Mouse (Mus musculus) cerebellum, adult 2 months (tissue): ENCODE results near the gene Txndc16. TPM values are rescaled to one million over a fixed set of nuclear protein-coding genes. Genes with fewer than 3 reads are reported as not detected.

Source experiments
- DNase-seq, 2 experiments: peaks; one replicate each; pipeline ENCODE4 v3.0.0; 2021
- H3K27ac ChIP-seq: fragments of 200-500 bp; 2 replicates; pipeline ENCODE4 v1.5.1; 2012; ENCODE audit warnings: low read length, control low read depth, inconsistent platforms; ENCODE audit not compliant: insufficient read depth
- H3K27me3 ChIP-seq: fragments of 200-500 bp; 2 replicates; pipeline ENCODE4 v1.6.1; 2012; ENCODE audit warnings: inconsistent platforms, mild to moderate bottlenecking, low read length, moderate library complexity; ENCODE audit not compliant: control insufficient read depth, insufficient read depth
- H3K4me1 ChIP-seq: fragments of 200-500 bp; 2 replicates; pipeline ENCODE4 v1.6.1; 2011; ENCODE audit warnings: low read length; ENCODE audit not compliant: control insufficient read depth, insufficient read depth
- H3K4me3 ChIP-seq: fragments of 200-500 bp; replicated peaks from 2 replicates; pipeline ENCODE3; 2011; ENCODE audit warnings: mild to moderate bottlenecking, low read depth, low read length, control low read depth; ENCODE audit not compliant: insufficient read depth
- CTCF ChIP-seq: fragments of 200-500 bp; IDR thresholded peaks from 2 replicates; pipeline ENCODE4 v1.5.1; 2011; ENCODE audit warnings: low read depth, mild to moderate bottlenecking, control low read depth, low read length, moderate library complexity, borderline replicate concordance; ENCODE audit not compliant: insufficient read depth
- POLR2A ChIP-seq: fragments of 200-500 bp; IDR thresholded peaks from 2 replicates; pipeline ENCODE4 v1.6.1; 2011; ENCODE audit warnings: low read length, control low read depth, borderline replicate concordance; ENCODE audit not compliant: insufficient read depth
- WGBS: fragments of 180-500 bp; shearing (Covaris S2); methylation state at CpG from one replicate; pipeline ENCODE4 v1.1.7; 2018; 5-methylcytosine and 5-hydroxymethylcytosine counted together
- polyA plus RNA-seq: library from polyadenylated mRNA; depleted of rRNA; stranded (reverse); fragments of >200 nt; gene quantifications from 2 replicates; pipeline ENCODE4 v1.2.3, GENCODE M21; 2012; rRNA removed

Txndc16 gene
- polyA plus RNA-seq, 1 experiment = 45.2 TPM

DNA sequence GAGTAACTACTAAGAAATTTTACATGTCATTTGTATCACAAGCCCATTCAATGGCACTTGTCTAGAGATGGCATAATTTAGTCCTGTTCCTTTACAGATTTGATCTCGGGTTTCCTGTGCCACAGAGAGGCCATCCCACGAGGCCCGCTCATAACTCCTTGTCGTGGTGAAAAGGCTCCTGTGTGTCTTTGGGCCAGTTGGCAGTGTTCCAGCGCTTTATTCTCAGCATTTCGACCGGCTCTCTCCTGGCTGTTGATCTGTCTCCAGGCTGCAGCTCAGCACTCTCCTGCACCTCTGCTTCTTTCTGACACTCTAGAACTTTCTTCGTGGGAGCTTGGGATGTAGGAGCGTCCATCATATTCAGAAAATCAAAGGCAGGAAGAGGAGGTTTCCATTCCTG, 84.6 kb downstream of the Txndc16 start:
- WGBS = 21% methylated on average over 9 of the region's 9 CpGs
- no peak overlapping the region for H3K4me3 ChIP-seq
- TF ChIP-seq POLR2A = no peak
- no peak for TF ChIP-seq CTCF

DNA sequence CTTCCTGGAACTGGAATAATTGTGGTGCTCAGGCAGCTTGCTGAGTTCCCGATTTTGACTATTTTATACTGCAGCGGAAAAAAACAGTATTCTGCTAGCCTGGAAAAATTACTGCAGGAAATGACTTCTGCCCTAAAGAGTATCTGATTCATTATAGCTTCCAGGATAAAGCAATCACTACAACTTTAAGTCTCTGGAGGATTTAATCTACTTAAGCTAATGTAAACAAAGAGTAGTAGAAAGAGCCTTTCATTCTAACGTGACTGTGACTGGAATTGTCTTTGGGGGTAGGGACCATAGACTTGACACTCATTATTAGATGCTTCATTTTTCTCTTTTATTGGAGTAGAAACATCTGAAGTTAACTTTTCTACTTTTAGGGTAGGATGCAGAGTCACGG, 101.8 kb downstream of the Txndc16 start:
- DNase-seq = no peak
- TF ChIP-seq POLR2A (no peak), CTCF (no peak)
- Histone ChIP-seq H3K27ac (no peak overlapping the region), H3K4me1 (no peaks in the 10 kb centered on the region), H3K27me3 (no peaks in the 10 kb centered on the region), H3K4me3 (no peak overlapping the region)
- WGBS = 87% methylated on average over 4 of the region's 4 CpGs

More for the DNA sequence above, 84.6 kb downstream of the Txndc16 start:
- DNase-seq = peak in 1 of 2 experiments; percentile 14
- Histone ChIP-seq H3K27ac (no peak overlapping the region), H3K4me1 (no peaks in the 10 kb centered on the region), H3K27me3 (no peaks in the 10 kb centered on the region)

DNA sequence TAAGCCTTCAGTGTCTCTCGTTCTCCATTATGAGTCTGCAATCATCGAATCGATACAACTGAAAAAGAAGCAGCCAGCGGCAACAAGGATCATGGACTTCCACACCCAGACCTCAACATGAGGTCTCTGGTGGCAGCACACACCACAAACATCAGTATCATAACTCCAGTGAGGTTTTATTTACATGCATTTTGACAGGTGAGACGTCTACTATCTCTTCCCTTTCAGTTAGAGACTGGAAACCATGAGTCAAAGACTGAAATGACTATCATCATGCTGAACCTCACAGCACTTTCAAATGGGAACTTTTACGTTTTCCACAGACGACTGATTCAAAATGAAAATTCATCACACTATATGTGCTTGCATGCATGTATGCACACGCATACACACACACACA, 117.9 kb downstream of the Txndc16 start:
- Histone ChIP-seq H3K27me3 (no peaks in the 10 kb centered on the region), H3K27ac (no peak overlapping the region), H3K4me1 (no peaks in the 10 kb centered on the region), H3K4me3 (no peak overlapping the region)
- no peak for TF ChIP-seq CTCF
- no peak for TF ChIP-seq POLR2A
- 87% methylated on average over 8 of the region's 8 CpGs for WGBS
- no peak for DNase-seq

DNA sequence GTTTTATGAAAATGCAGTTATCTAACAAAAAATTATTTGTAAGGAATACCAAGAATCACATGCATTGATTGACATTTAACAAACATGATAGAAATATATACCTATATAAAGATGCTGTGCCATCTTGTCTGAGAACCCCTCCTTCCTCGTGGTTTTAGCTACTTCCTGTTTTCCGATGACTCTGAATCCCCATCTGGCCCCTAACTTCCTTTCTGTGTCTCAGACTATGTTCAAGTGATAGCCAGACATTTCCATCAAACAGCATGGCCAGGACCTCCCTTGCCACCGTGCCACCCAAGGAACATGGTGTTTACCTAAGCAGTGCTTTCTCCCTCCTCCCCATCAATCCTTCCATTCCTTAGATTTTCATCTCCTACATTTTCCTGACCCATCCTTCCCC, 127.8 kb downstream of the Txndc16 start:
- H3K27ac ChIP-seq = no peak overlapping the region
- H3K4me3 ChIP-seq = no peak overlapping the region
- TF ChIP-seq POLR2A (no peak), CTCF (no peak)
- no peaks in the 10 kb centered on the region for H3K4me1 ChIP-seq
- no peaks in the 10 kb centered on the region for H3K27me3 ChIP-seq
- no peak for DNase-seq
- WGBS = 94% methylated on average over 3 of the region's 3 CpGs

DNA sequence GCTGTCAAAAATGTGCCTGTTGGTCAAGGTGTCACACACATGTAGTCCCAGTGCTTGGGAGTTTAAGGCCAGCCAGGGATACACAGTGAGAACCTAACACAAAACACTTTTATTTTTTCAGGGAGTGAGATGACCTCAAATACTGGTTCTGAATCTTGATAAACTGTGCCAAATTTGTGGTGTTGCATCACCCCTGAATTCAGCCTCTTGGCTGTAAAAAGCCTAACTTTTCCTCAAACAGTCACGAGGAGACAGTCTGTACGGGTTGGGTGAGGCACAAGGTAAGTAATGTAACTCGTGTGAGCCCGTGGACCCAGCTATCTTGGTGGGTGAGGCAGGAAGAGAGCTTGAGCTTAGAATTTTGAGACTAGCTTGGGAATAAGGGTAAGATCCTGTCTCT, 130.1 kb downstream of the Txndc16 start:
- Histone ChIP-seq H3K4me3 (no peak overlapping the region), H3K27me3 (no peaks in the 10 kb centered on the region), H3K27ac (no peak overlapping the region), H3K4me1 (no peaks in the 10 kb centered on the region)
- 81% methylated on average over 4 of the region's 4 CpGs for WGBS
- DNase-seq = no peak
- TF ChIP-seq CTCF = no peak
- TF ChIP-seq POLR2A = no peak

DNA sequence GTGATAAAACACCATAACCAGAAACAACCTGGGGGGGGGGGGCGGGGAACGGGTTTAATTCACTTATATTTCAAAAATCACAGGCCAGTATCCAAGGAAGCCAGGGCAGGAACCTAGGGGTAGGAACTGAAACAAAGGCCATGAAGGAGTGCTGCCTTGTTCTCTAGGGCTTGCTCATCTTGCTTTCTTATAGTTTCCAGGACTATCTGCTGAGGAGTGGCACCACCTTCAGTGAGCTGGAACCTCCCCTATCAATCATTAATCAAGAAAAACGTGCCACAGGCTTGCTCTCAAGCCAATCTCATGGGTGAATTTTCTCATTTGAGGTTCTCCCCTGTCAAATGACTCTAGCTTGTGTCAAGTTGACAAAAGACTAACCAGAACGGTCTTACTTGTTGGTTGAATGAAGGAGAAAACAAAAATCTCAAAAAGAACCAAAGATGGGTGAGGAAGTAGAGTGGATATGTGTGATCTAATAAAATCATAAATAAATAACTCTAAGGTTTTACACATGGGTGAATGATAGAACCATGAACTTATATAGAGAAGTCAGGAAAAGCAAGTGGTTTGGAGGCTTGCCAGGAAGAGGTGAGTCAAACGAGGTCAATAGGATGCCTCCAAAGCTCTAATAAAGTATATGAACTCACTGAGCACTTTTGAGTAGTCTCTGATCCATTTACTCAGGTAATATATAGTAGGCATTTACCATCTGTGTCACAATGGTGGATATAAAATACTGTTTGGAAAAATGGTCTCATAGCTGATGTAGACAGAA, 134.3 kb downstream of the Txndc16 start:
- DNase-seq = no peak
- no peak overlapping the region for H3K27ac ChIP-seq
- H3K27me3 ChIP-seq = no peaks in the 10 kb centered on the region
- WGBS = 68% methylated on average over 5 of the region's 5 CpGs
- H3K4me1 ChIP-seq = no peaks in the 10 kb centered on the region
- H3K4me3 ChIP-seq = no peak overlapping the region
- TF ChIP-seq CTCF (no peak), POLR2A (no peak)

DNA sequence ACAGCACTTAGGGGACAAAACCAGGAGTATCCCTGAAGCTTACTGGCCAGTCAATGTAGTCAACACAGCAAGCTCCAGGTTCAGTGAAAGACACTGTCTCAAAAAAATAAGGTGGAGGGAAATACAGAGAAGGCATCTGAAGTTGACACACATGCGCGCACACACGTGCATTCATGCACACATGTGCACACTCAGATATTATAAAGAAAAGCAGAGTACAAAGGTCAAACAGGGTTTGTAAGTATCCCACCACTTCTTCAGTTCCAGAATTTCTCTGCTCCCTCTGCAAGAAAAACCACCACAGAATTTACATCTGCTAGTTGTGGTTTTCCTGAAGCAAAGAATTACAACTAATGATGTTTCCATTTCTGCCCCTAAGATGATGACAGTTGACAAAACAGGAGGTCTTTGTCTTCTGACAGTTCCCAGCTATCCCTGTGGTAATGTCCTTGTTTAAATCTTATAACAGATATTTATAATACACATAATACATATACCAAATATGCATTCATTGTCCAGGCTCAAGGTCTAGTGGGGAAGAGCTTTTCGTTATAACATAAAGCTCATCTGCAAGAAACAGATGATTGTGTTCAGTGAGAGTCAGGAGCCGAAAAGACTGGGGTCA, 135.4 kb downstream of the Txndc16 start:
- Histone ChIP-seq H3K27ac (no peak overlapping the region), H3K4me1 (no peaks in the 10 kb centered on the region), H3K27me3 (no peaks in the 10 kb centered on the region), H3K4me3 (no peak overlapping the region)
- TF ChIP-seq CTCF (no peak), POLR2A (no peak)
- DNase-seq = no peak
- 95% methylated on average over 5 of the region's 5 CpGs for WGBS

DNA sequence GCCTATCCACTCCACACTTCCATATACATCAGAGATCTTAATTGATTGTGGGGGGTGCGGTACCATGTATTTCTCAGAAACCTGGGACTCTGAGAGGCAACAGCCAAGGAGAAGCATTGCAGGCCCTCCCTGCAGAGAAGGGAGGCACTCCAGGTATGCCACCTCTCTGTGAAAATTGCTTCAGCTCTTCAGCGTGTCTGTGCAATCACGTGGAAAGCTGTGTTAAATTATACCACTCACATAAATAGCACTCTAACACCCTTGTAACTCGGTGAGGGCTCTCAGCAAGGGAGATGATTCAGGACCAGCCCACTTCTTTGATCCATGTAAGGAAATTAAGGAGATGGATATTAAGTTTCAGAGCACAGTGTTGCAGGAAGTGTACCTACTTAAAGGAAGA, 136.6 kb downstream of the Txndc16 start:
- DNase-seq = no peak
- H3K4me3 ChIP-seq = no peak overlapping the region
- H3K27ac ChIP-seq = no peak overlapping the region
- no peaks in the 10 kb centered on the region for H3K27me3 ChIP-seq
- TF ChIP-seq CTCF (no peak), POLR2A (no peak)
- WGBS = 44% methylated on average over 4 of the region's 4 CpGs
- no peaks in the 10 kb centered on the region for H3K4me1 ChIP-seq

Other genes with a start within 250 kb of the Txndc16 start
- 0.32 and 0.33 TPM in 2 replicates for gene Ptger2, start 232.1 kb downstream of the Txndc16 start, polyA plus RNA-seq
- gene Gpr137c, start 611 bp downstream of the Txndc16 start, polyA plus RNA-seq = 38.7 and 43.6 TPM in 2 replicates
- gene Ero1l, start 98.4 kb upstream of the Txndc16 start, polyA plus RNA-seq = 24.9 and 25.8 TPM in 2 replicates
- gene Psmc6, start 109.5 kb upstream of the Txndc16 start, polyA plus RNA-seq = 115 and 116 TPM in 2 replicates
- 14.7 and 17.2 TPM in 2 replicates for gene Styx, start 130.8 kb upstream of the Txndc16 start, polyA plus RNA-seq
- gene Gnpnat1, start 184.6 kb upstream of the Txndc16 start, polyA plus RNA-seq = 14.1 and 14.4 TPM in 2 replicates